ENCODE assay signal across 12 mouse cellular contexts in genomic region chr9:21132102-21132775, GRCm38 (mm10). TPM values are rescaled to one million over a fixed set of nuclear protein-coding genes. Genes with fewer than 3 reads are reported as not detected.
DNase-seq lines count a peak whose midpoint lies in the region; ATAC-seq and TF ChIP-seq lines count a peak whose summit lies in the region.
"Had no signal": no experiment of that assay in that cellular context is flagged by ENCODE, and none has a peak within 500 bp of the region (broad histone marks: within the 10 kb centered on the region; RNA-seq: fewer than 3 reads in every experiment).

No protein-coding gene starts in this region.

- 74% methylated on average over 12 of the region's 12 CpGs for WGBS in intestine, postnatal 0 days
- WGBS in intestine, embryonic 15.5 days: 80% methylated on average over 12 of the region's 12 CpGs
- WGBS in bone marrow, adult 2 months: 57% methylated on average over 12 of the region's 12 CpGs

- H3K27ac ChIP-seq in intestine, postnatal 0 days (ENCODE audit: low read depth, low read length): no peak overlapping the region
- no peak overlapping the region for H3K27ac ChIP-seq in intestine, embryonic 15.5 days
- H3K27ac ChIP-seq in bone marrow, adult 2 months (ENCODE audit: control insufficient read depth, insufficient read depth, low read depth, low read length, poor library complexity): no peak overlapping the region

- TF ChIP-seq CTCF in intestine, postnatal 0 days (IDR thresholded peaks at IDR 0.05; ENCODE audit: low read depth): peak; percentile 56
- 0 out of 2 replicates have a peak, but pooled peaks have one; percentile 10 for TF ChIP-seq CTCF in bone marrow, adult 2 months (IDR thresholded peaks at IDR 0.05; ENCODE audit: control insufficient read depth, insufficient read depth, low read length)

- H3K9me3 ChIP-seq in intestine, postnatal 0 days (ENCODE audit: control insufficient read depth): no peaks in the 10 kb centered on the region
- H3K9me3 ChIP-seq in intestine, embryonic 15.5 days: no peaks in the 10 kb centered on the region
- H3K9me3 ChIP-seq: heart, embryonic 12.5 days; limb, embryonic 15.5 days; neural tube, embryonic 13.5 days had no signal

- H3K36me3 ChIP-seq in intestine, postnatal 0 days (ENCODE audit: control insufficient read depth, insufficient read depth): peaks cover 8% of the 10 kb centered on the region
- 0 out of 2 replicates have a peak, but pooled peaks cover 3% of the 10 kb centered on the region for H3K36me3 ChIP-seq in intestine, embryonic 15.5 days

- no peak for ATAC-seq in intestine, postnatal 0 days
- no peak for ATAC-seq in intestine, embryonic 15.5 days
- ATAC-seq in activated CD4-positive, CD25-positive, alpha-beta regulatory T cell, adult 4 months: no peak

- no peaks in the 10 kb centered on the region for H3K4me1 ChIP-seq in intestine, postnatal 0 days (replicated peaks; ENCODE audit: control insufficient read depth, insufficient read depth, low read length)
- peaks cover 8% of the 10 kb centered on the region; the same call in 1 of the 2 replicates for H3K4me1 ChIP-seq in intestine, embryonic 15.5 days (replicated peaks)
- peaks cover 2% of the 10 kb centered on the region for H3K4me1 ChIP-seq in bone marrow, adult 2 months (ENCODE audit: control insufficient read depth, insufficient read depth, low read length)

- H3K4me3 ChIP-seq in intestine, postnatal 0 days (ENCODE audit: low read depth, low read length): no peak overlapping the region
- H3K4me3 ChIP-seq in intestine, embryonic 15.5 days (replicated peaks): no peak overlapping the region
- H3K4me3 ChIP-seq in bone marrow, adult 2 months (replicated peaks; ENCODE audit: control insufficient read depth, low read depth, low read length): no peak overlapping the region

- DNase-seq in right cerebral cortex, adult 2 months (ENCODE audit: low spot score in 2 of 2): peak; percentile 32
- DNase-seq in right cerebral cortex, postnatal 25 days: no peak
- DNase-seq in retina, embryonic 14.5 days (ENCODE audit: low spot score): peak; percentile 28
- no peak for DNase-seq in cerebellum, adult 18-20 months
- DNase-seq: cerebellum, adult 9-10 months had no signal

- TF ChIP-seq POLR2A in bone marrow, adult 2 months (IDR thresholded peaks at IDR 0.05; ENCODE audit: borderline replicate concordance, control insufficient read depth, low read depth, low read length): no peak

- H3K27me3 ChIP-seq in intestine, postnatal 0 days (replicated peaks; ENCODE audit: control insufficient read depth, insufficient read depth, low read length): no peaks in the 10 kb centered on the region
- no peaks in the 10 kb centered on the region for H3K27me3 ChIP-seq in intestine, embryonic 15.5 days (replicated peaks)
- H3K27me3 ChIP-seq: heart, embryonic 12.5 days; limb, embryonic 15.5 days; neural tube, embryonic 13.5 days had no signal

- H3K4me2 ChIP-seq in intestine, postnatal 0 days (replicated peaks; ENCODE audit: low read depth): no peak overlapping the region
- H3K4me2 ChIP-seq in intestine, embryonic 15.5 days (replicated peaks): no peak overlapping the region

- no peak overlapping the region for H3K9ac ChIP-seq in intestine, postnatal 0 days (ENCODE audit: low read depth, low read length)
- H3K9ac ChIP-seq in intestine, embryonic 15.5 days: no peak overlapping the region

RNA-seq across cellular contexts. Expression of gene Tyk2, which starts 1.2 kb away (rescaled TPM):
- 8.0 and 9.2 TPM in 2 replicates for polyA plus RNA-seq in intestine, postnatal 0 days (2015; fragmentation: Nextera tagmentation; extraction: Ambion mirVana)
- 13.6 and 15.7 TPM in 2 replicates for polyA plus RNA-seq in intestine, embryonic 15.5 days (2015; fragmentation: Nextera tagmentation; extraction: Ambion mirVana)
- polyA plus RNA-seq in bone marrow, adult 2 months (2011; ENCODE audit: insufficient read depth, insufficient read length, low replicate concordance, missing spikeins): 15.0 and 27.9 TPM in 2 replicates
- 10 to 100 TPM; 30.0 to 60.9 TPM for polyA plus RNA-seq in activated CD4-positive, CD25-positive, alpha-beta regulatory T cell, adult 4 months (2017; shearing (Covaris generic))

RNA-seq across cellular contexts. Expression of gene Cdc37, which starts 17.5 kb away (rescaled TPM):
- 113 and 115 TPM in 2 replicates for polyA plus RNA-seq in intestine, postnatal 0 days (2015; fragmentation: Nextera tagmentation; extraction: Ambion mirVana)
- polyA plus RNA-seq in intestine, embryonic 15.5 days (2015; fragmentation: Nextera tagmentation; extraction: Ambion mirVana): 276 and 280 TPM in 2 replicates
- polyA plus RNA-seq in bone marrow, adult 2 months (2011; ENCODE audit: insufficient read depth, insufficient read length, low replicate concordance, missing spikeins): 29.6 and 51.1 TPM in 2 replicates
- polyA plus RNA-seq in activated CD4-positive, CD25-positive, alpha-beta regulatory T cell, adult 4 months (2017; shearing (Covaris generic)): 100 to 1,000 TPM; 102 to 129 TPM

RNA-seq across cellular contexts. Expression of gene Pde4a, which starts 33.3 kb away (rescaled TPM):
- polyA plus RNA-seq in intestine, postnatal 0 days (2015; fragmentation: Nextera tagmentation; extraction: Ambion mirVana): 2.8 and 3.5 TPM in 2 replicates
- polyA plus RNA-seq in intestine, embryonic 15.5 days (2015; fragmentation: Nextera tagmentation; extraction: Ambion mirVana): 6.0 and 6.8 TPM in 2 replicates
- polyA plus RNA-seq in bone marrow, adult 2 months (2011; ENCODE audit: insufficient read depth, insufficient read length, low replicate concordance, missing spikeins): 6.5 and 7.9 TPM in 2 replicates
- 1 to 10 TPM in 1 of 2 experiments, under 1 TPM in 1; 0.44 to 1.1 TPM for polyA plus RNA-seq in activated CD4-positive, CD25-positive, alpha-beta regulatory T cell, adult 4 months (2017; shearing (Covaris generic))

RNA-seq across cellular contexts. Expression of gene Raver1, which starts 40.4 kb away (rescaled TPM):
- polyA plus RNA-seq in intestine, postnatal 0 days (2015; fragmentation: Nextera tagmentation; extraction: Ambion mirVana): 22.5 and 26.2 TPM in 2 replicates
- polyA plus RNA-seq in intestine, embryonic 15.5 days (2015; fragmentation: Nextera tagmentation; extraction: Ambion mirVana): 64.5 and 66.5 TPM in 2 replicates
- 9.6 and 20.5 TPM in 2 replicates for polyA plus RNA-seq in bone marrow, adult 2 months (2011; ENCODE audit: insufficient read depth, insufficient read length, low replicate concordance, missing spikeins)
- 10 to 100 TPM; 22.8 to 25.1 TPM for polyA plus RNA-seq in activated CD4-positive, CD25-positive, alpha-beta regulatory T cell, adult 4 months (2017; shearing (Covaris generic))

RNA-seq across cellular contexts. Expression of gene Gm38431, which starts 40.4 kb away (rescaled TPM):
- polyA plus RNA-seq in intestine, postnatal 0 days (2015; fragmentation: Nextera tagmentation; extraction: Ambion mirVana): 0.22 and 0.42 TPM in 2 replicates
- 1.0 and 2.4 TPM in 2 replicates for polyA plus RNA-seq in intestine, embryonic 15.5 days (2015; fragmentation: Nextera tagmentation; extraction: Ambion mirVana)
- polyA plus RNA-seq in bone marrow, adult 2 months (2011; ENCODE audit: insufficient read depth, insufficient read length, low replicate concordance, missing spikeins): 2.5 and 4.9 TPM in 2 replicates
- 1 to 10 TPM in 1 of 2 experiments, under 1 TPM in 1; 0.67 to 3.2 TPM for polyA plus RNA-seq in activated CD4-positive, CD25-positive, alpha-beta regulatory T cell, adult 4 months (2017; shearing (Covaris generic))

Comparison
In these comparisons a context has a peak if more than half of its experiments do, and no peak if none do; other contexts are left out.
1. DNase-seq: peak in right cerebral cortex, adult 2 months (2 of 2) and retina, embryonic 14.5 days (single experiment); none in right cerebral cortex, postnatal 25 days (single experiment) and cerebellum, adult 18-20 months (0 of 2).